Mouse (Mus musculus) erythroblast, embryonic 14.5 days (primary cell): ENCODE results near the gene Atg4d.

Experiments
- GATA1 ChIP-seq: IDR thresholded peaks from 2 replicates; pipeline ENCODE4 v1.6.1; 2012; ENCODE audit warnings: low read length, inconsistent platforms, mixed read lengths
- TAL1 ChIP-seq: IDR thresholded peaks from 3 replicates; pipeline ENCODE4 v1.6.1; 2012; ENCODE audit warnings: low read length, inconsistent platforms, mixed read lengths

DNA sequence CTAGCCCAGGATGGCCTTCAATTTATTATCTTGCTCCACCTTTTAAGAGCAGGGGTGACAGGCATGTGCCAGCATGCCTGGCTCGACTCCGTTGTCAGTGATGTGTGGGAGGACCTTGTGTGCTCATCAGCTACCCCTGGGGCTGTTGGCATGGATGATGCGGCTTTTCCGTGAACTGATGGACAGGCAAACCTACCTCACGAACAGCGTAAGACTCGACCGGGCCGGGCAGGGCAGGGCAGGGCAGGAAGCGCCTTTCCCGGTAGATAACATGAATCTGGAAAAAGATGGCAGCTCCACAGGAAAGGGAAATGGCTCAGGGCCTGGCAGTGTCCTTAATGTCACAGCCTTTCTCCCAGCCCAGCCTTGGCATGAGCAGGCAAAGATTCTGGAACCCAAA lies 59.2 kb downstream of the Atg4d start:
- no peak for TF ChIP-seq GATA1
- no peak for TF ChIP-seq TAL1
